Mouse (Mus musculus): Measurements from ENCODE around the gene Fbxw11. TPM values are rescaled to one million over a fixed set of nuclear protein-coding genes. Genes with fewer than 3 reads are reported as not detected.
"Not testable (repeated sequence)": the region's sequence is repeated elsewhere in the genome, so short reads cannot be mapped to it uniquely, and the experiment has no call there.

The Fbxw11 gene
- polyA plus RNA-seq, 1 experiment from 2014 or later, result 114 TPM

DNA sequence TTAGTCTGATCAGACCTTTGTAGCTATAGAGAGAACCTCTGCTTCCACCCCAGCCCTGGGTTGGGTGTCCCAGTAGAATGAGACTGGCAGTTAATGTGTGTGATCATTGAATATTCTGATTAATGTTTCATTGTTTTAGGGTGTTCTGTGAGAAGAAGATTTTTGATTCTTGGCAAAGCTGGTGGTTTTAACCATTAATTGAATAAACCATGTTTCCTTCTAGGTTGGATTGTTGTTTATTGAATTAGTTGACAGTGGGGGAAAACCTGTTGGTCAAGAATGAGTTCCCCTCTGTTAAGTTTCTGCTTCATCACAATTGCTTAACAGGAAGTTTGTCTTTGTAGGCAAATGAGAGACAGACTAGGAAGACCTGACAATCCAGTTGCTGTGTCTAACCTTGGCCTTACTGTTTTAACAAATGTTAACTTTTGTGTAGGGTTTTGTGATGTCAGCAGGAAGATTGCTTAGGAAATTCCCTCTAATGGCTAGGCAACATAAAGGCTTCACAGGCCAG is 7.8 kb downstream of the Fbxw11 start:
- no peaks in the 10 kb centered on the region for H3K36me3 ChIP-seq
- H3K4me2 ChIP-seq (replicated peaks), result no peak overlapping the region
- no peak overlapping the region for H3K4me3 ChIP-seq (replicated peaks)
- no peak overlapping the region for H3K9ac ChIP-seq (replicated peaks)
- no peaks in the 10 kb centered on the region for H3K9me3 ChIP-seq
- peaks cover 40% of the 10 kb centered on the region for H3K4me1 ChIP-seq (replicated peaks)
- no peaks in the 10 kb centered on the region for H3K27me3 ChIP-seq
- no peak for ATAC-seq
- H3K27ac ChIP-seq, result no peak overlapping the region

DNA sequence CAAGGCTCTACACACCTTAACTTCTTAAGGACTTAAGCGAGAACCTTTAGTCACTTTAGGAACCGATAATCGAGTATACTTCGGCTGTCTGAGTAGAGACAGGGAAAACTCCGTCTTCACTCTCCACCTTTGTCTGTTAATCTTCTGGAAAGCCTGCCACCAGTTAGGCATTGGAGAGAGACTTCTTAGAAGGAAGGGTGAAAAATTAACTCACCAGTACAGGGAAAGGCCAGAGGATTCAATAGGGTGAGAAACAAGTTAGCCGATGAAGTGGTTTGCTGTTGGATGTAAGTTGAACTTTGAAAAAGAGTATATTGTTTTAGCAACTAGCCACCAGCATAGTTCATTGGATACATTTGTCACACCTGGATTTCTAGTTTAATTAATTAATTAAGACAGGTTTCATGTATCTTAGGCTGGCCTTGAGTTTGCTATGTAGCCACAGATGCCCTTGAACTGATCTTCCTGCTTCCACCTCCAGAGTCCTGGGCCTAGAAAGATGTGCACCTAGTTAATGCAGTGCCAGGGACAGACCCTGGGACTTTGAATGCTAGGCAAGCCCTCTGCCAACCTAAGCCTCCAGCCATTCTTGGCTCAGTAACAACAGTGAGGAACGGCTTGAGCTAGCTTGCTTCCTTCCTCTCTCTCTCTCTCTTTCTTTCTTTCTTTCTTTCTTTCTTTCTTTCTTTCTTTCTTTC is 8.5 kb downstream of the Fbxw11 start:
- Histone ChIP-seq H3K9ac (replicated peaks) (no peak overlapping the region), H3K4me3 (replicated peaks) (no peak overlapping the region), H3K36me3 (no peaks in the 10 kb centered on the region), H3K9me3 (no peaks in the 10 kb centered on the region), H3K4me1 (replicated peaks) (peaks cover 34% of the 10 kb centered on the region), H3K27ac (no peak overlapping the region), H3K4me2 (replicated peaks) (no peak overlapping the region), H3K27me3 (no peaks in the 10 kb centered on the region)
- 92% methylated on average over 7 of the region's 7 CpGs for WGBS
- no peak for ATAC-seq

DNA sequence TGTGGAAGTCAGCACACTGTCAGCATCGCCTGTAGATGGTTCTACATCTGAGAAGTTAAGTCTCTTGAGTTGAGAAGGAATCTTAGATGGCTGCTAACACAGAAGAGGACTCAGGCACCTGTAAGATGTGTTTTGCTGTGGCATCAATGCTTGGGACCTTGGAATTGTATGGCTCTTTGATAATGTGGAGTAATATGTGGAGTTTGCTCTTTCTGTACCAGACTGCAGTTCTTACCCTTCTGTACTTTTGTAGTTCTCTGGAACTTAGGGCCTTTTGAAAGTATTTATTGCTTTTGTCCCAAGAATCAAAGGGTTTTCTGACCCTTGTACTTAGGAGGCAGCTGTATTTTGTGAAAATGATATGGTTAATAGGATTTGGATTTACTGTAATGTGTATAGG is 9.2 kb downstream of the Fbxw11 start:
- Histone ChIP-seq H3K27ac (no peak overlapping the region), H3K27me3 (no peaks in the 10 kb centered on the region), H3K4me2 (replicated peaks) (no peak overlapping the region), H3K36me3 (no peaks in the 10 kb centered on the region), H3K9ac (replicated peaks) (no peak overlapping the region), H3K4me1 (replicated peaks) (peaks cover 30% of the 10 kb centered on the region), H3K4me3 (replicated peaks) (no peak overlapping the region), H3K9me3 (no peaks in the 10 kb centered on the region)
- 94% methylated on average over 1 of the region's 1 CpGs for WGBS
- no peak for ATAC-seq

DNA sequence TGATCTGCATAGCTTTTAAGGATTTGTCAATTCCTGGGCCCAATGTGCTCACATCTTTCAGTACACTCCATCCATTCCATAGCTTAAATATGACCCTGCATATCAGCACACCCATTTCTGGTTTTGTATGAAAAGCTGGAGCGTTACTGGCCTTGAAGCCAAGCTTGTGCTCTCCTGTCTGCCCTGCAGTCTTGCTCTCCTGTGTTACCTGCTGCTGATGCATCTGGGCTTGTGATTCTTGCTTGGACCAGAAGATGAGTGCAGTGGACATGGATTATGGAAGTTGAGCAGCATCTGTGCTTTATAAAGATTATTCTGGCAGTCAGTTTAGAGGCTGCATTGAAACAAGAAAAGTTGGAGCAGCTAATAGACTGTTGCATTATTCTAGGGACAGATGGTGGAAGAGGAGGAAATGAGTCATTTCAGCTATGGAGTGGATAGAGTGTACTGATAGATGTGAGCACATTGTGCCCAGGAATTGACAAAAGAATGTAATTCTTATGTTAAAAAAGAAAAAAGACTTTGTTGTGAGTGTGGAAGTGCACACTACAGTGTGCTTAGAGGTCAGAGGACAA is 19.6 kb downstream of the Fbxw11 start:
- Histone ChIP-seq H3K27me3 (no peaks in the 10 kb centered on the region), H3K9ac (replicated peaks) (no peak overlapping the region), H3K4me1 (replicated peaks) (peaks cover 10% of the 10 kb centered on the region; the same call in 1 of the 2 replicates), H3K9me3 (no peaks in the 10 kb centered on the region), H3K36me3 (no peaks in the 10 kb centered on the region), H3K4me3 (replicated peaks) (no peak overlapping the region), H3K27ac (no peak overlapping the region), H3K4me2 (replicated peaks) (no peak overlapping the region)
- 93% methylated on average over 1 of the region's 1 CpGs for WGBS
- ATAC-seq, result no peak

DNA sequence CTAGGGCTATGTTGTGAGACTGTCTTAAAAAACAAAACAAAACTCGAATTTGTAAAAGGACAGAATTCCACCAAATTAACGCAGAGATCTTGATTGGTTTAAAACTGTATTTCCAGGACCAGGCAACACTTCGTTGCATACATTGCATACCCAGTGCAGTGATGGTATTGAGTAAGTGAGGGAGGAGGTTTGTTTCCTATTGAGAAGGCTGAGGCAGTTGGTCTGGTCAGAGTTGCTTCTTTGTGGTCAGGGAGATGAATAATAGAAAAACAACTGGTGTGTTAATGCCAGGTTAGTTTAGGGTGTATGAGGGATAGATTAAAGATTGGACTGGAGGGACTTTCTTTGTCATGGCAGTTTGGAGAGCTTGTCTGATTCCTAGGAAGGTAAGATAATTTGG is 23.1 kb downstream of the Fbxw11 start:
- no peaks in the 10 kb centered on the region for H3K36me3 ChIP-seq
- no peak overlapping the region for H3K27ac ChIP-seq
- ATAC-seq, result no peak
- no peak overlapping the region for H3K4me2 ChIP-seq (replicated peaks)
- H3K27me3 ChIP-seq, result no peaks in the 10 kb centered on the region
- H3K9ac ChIP-seq (replicated peaks), result no peak overlapping the region
- H3K4me3 ChIP-seq (replicated peaks), result no peak overlapping the region
- 92% methylated on average over 3 of the region's 3 CpGs for WGBS
- no peaks in the 10 kb centered on the region for H3K9me3 ChIP-seq
- peaks cover 6% of the 10 kb centered on the region; the same call in 1 of the 2 replicates for H3K4me1 ChIP-seq (replicated peaks)

DNA sequence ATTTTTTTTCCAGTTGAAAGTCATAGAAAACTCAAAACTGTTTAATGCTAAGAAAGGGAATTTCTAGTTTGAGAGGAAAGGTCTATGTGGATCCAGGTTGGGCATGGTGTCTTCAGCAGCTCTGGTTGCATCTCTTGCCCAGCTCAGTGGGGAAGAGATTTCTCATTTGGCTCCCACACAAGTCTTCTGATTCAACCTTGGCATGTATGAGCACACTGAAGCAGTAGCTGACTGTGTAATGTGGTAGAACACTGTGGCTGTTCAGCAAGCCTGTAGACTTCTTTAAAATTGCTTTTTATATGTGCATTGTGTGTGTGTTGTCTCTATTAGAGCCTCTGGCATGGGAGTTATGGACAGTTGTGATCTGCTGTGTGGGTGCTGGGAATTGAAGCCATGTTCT is 24.5 kb downstream of the Fbxw11 start:
- no peaks in the 10 kb centered on the region for H3K36me3 ChIP-seq
- H3K4me1 ChIP-seq (replicated peaks), result peaks cover 5% of the 10 kb centered on the region; the same call in 1 of the 2 replicates
- H3K27me3 ChIP-seq, result no peaks in the 10 kb centered on the region
- no peak overlapping the region for H3K9ac ChIP-seq (replicated peaks)
- no peaks in the 10 kb centered on the region for H3K9me3 ChIP-seq
- H3K4me2 ChIP-seq (replicated peaks), result no peak overlapping the region
- no peak overlapping the region for H3K4me3 ChIP-seq (replicated peaks)
- no peak overlapping the region for H3K27ac ChIP-seq
- ATAC-seq, result no peak

DNA sequence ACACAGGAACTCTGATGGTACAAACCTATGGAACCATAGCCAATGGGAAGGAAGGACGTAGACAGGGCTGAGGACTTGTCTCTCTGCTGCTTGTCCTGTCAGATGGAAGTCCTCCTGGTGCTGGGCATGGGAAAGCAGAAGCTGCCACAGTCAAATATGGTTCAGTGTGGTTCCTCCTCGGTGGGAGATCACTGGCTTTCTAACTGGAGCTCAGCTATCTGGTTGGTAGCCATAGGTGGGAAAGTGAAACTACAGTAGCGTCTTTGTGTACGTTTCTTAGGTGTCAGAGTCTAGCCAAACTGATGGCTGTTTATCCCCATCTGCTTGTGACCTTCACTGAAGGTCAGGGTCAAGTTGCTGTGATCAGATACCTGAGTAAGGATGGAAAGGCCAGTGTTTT is 29.0 kb downstream of the Fbxw11 start:
- no peaks in the 10 kb centered on the region for H3K9me3 ChIP-seq
- 93% methylated on average over 4 of the region's 4 CpGs for WGBS
- H3K4me3 ChIP-seq (replicated peaks), result no peak overlapping the region
- no peak for ATAC-seq
- 0 out of 2 replicates have a peak, but pooled peaks cover 3% of the 10 kb centered on the region for H3K4me1 ChIP-seq (replicated peaks)
- no peak overlapping the region for H3K4me2 ChIP-seq (replicated peaks)
- no peak overlapping the region for H3K9ac ChIP-seq (replicated peaks)
- no peaks in the 10 kb centered on the region for H3K27me3 ChIP-seq
- H3K36me3 ChIP-seq, result no peaks in the 10 kb centered on the region
- no peak overlapping the region for H3K27ac ChIP-seq

DNA sequence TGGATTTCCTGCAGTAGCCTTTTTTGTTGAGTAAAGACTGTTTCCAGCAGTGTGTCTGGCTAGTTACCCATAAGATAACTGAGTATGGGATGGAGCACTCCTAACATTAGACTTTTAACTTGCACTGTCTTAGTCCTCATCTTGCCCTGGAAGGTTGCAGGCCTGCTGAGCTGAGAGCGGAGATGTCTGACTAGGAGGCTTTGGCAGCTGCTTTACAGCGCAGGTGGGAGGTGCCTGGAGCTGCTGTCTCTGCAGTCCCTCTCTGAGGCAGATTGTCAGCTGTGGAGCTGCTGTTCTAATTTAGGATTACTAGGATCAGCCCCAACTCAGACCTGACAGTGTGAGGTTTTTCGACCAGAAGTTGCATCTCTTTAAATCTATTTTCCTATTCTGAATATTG is 34.3 kb downstream of the Fbxw11 start:
- no peak overlapping the region for H3K4me2 ChIP-seq (replicated peaks)
- no peaks in the 10 kb centered on the region for H3K36me3 ChIP-seq
- H3K9me3 ChIP-seq, result no peaks in the 10 kb centered on the region
- H3K4me3 ChIP-seq (replicated peaks), result no peak overlapping the region
- peaks cover 33% of the 10 kb centered on the region; the same call in 1 of the 2 replicates for H3K4me1 ChIP-seq (replicated peaks)
- H3K27me3 ChIP-seq, result no peaks in the 10 kb centered on the region
- no peak overlapping the region; the same call in 1 of the 2 replicates for H3K9ac ChIP-seq (replicated peaks)
- 65% methylated on average over 3 of the region's 3 CpGs for WGBS
- 0 out of 2 replicates have a peak overlapping the region, but pooled peaks have one; percentile 9 for H3K27ac ChIP-seq
- ATAC-seq, result no peak

DNA sequence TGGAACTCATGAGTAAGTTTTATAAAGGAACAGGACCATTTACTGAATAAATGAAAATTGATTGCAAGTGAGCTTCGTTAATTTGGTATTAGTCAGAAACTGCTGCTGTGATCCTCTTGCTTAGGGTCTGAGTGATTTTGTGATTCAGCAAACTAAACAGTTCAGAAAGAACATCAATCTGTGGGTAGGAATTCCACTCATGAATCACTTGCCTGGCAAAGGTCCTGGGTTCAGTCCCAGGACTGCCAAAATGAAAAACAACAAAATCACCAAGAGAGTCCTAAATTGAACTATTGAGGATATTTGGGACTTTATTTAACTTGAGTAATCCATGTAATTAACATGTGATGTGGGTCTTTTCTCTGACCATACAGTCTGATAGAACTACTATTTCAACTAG is 35.3 kb downstream of the Fbxw11 start:
- Histone ChIP-seq H3K9me3 (no peaks in the 10 kb centered on the region), H3K36me3 (no peaks in the 10 kb centered on the region), H3K4me1 (replicated peaks) (peaks cover 33% of the 10 kb centered on the region; the same call in 1 of the 2 replicates), H3K27ac (no peak overlapping the region), H3K27me3 (no peaks in the 10 kb centered on the region), H3K4me3 (replicated peaks) (no peak overlapping the region), H3K4me2 (replicated peaks) (no peak overlapping the region), H3K9ac (replicated peaks) (no peak overlapping the region)
- WGBS, result 84% methylated on average over 1 of the region's 1 CpGs
- no peak for ATAC-seq

DNA sequence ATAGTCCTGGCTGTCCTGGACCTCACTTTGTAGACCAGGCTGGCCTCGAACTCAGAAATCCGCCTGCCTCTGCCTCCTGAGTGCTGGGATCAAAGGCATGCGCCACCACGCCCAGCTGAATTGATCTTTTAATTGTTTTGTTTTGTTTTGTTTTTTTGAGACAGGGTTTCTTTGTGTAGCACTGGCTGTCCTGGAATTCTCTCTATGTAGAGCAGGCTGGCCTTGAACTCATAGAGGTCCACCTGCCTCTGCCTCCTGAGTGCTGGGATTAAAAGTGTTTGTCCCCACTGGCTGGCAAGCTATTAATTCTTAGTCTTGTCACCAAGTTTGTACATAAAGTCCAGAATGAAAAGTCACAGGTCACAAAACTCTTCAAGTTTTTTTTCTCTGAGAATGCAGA is 36.6 kb downstream of the Fbxw11 start:
- not testable (repeated sequence) for H3K9ac ChIP-seq (replicated peaks); H3K27ac ChIP-seq; H3K27me3 ChIP-seq; H3K4me2 ChIP-seq (replicated peaks); H3K36me3 ChIP-seq; H3K9me3 ChIP-seq; H3K4me3 ChIP-seq (replicated peaks); ATAC-seq
- H3K4me1 ChIP-seq (replicated peaks), result peaks cover 42% of the 10 kb centered on the region
- WGBS, result 99% methylated on average over 4 of the region's 4 CpGs

DNA sequence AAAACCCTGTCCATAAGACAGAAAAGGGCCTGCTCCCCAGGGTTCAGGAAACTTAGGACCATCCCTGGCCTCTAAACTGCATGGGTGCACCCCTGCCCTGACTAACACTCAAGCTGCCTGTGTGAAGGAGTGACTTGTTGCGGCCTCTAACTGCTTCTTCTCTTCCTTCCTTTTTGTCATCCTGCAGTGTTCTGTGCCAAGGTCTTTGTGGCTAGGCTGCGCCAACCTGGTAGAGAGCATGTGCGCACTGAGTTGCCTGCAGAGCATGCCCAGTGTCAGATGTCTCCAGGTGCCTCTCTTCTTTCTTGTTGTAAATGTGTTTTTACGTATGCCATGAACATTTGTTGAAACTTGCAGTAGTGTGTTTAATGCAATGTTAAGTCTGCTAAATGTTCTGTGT is 37.5 kb downstream of the Fbxw11 start:
- H3K4me1 ChIP-seq (replicated peaks), result peaks cover 50% of the 10 kb centered on the region
- H3K9ac ChIP-seq (replicated peaks), result no peak overlapping the region
- no peaks in the 10 kb centered on the region for H3K9me3 ChIP-seq
- H3K4me3 ChIP-seq (replicated peaks), result no peak overlapping the region
- 82% methylated on average over 4 of the region's 4 CpGs for WGBS
- H3K27me3 ChIP-seq, result no peaks in the 10 kb centered on the region
- H3K4me2 ChIP-seq (replicated peaks), result no peak overlapping the region
- no peaks in the 10 kb centered on the region for H3K36me3 ChIP-seq
- ATAC-seq, result no peak
- H3K27ac ChIP-seq, result no peak overlapping the region

DNA sequence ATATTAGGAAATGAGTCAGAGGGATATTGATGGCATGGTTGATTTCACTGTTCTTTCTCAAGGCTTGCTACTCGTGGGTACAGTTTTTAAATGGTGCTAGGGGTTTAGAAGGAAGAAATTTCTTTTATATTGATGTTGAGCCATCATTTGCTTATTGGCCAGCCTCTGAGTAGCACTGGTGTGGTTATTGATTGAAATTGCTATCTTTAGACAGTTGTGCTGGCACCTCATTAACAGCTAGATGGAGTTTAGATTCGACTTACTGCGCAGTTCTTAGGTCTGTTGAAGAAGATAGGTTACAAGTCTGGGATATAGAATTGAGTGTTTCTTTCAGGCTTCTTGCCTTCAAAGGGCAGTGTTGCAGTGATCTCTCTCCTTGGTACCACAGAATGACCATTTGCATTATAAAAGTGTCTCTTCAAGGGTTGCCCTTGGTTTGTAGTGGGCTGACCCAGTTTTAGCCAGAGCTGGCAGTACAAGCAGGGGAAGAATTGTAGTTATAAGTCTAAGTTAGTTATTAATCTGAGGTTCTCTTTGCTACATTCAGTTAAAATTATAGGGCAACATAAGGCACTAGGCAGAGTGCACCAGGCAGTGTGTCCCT is 38.8 kb downstream of the Fbxw11 start:
- 70% methylated on average over 3 of the region's 3 CpGs for WGBS
- no peaks in the 10 kb centered on the region for H3K27me3 ChIP-seq
- no peaks in the 10 kb centered on the region for H3K36me3 ChIP-seq
- H3K4me1 ChIP-seq (replicated peaks), result peaks cover 50% of the 10 kb centered on the region
- no peak overlapping the region for H3K27ac ChIP-seq
- H3K4me3 ChIP-seq (replicated peaks), result no peak overlapping the region
- no peaks in the 10 kb centered on the region for H3K9me3 ChIP-seq
- no peak for ATAC-seq
- H3K9ac ChIP-seq (replicated peaks), result no peak overlapping the region
- no peak overlapping the region for H3K4me2 ChIP-seq (replicated peaks)
